In the genomic region with DNA sequence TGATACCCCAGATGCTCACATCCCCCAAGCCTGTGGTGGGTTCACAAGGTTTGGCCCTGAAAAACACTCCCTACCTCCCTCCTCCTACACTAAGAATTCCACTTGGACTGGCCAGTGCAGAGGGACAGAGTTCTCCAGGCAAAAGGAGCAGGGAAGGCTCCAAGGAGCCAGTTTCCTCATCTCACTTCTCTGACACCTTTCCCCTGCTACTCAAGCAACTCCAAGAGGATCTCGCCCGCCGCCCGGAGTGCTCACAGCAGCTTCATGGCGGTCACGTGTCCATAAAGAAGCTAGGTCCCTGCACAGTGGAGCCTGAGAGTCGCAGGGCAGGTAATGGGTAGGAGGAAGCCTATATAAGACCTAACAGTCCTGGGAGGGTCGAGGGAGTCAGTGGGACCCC, we compare ENCODE assay signal across 13 mouse cellular contexts. TPM values are rescaled to one million over a fixed set of nuclear protein-coding genes. Genes with fewer than 3 reads are reported as not detected.
A peak's percentile ranks its signal among the peaks of the same experiment; 100 is the strongest.
DNase-seq lines count a peak whose midpoint lies in the region; ATAC-seq and TF ChIP-seq lines count a peak whose summit lies in the region.
"Had no signal": no experiment of that assay in that cellular context is flagged by ENCODE, and none has a peak within 500 bp of the region (broad histone marks: within the 10 kb centered on the region; RNA-seq: fewer than 3 reads in every experiment).

No protein-coding gene starts in this region.

- H3K9me3 ChIP-seq in forebrain, embryonic 13.5 days (replicated peaks): no peaks in the 10 kb centered on the region
- no peaks in the 10 kb centered on the region for H3K9me3 ChIP-seq in forebrain, embryonic 12.5 days
- no peaks in the 10 kb centered on the region for H3K9me3 ChIP-seq in hindbrain, embryonic 13.5 days
- H3K9me3 ChIP-seq in hindbrain, postnatal 0 days (ENCODE audit: low read length): no peaks in the 10 kb centered on the region
- no peaks in the 10 kb centered on the region for H3K9me3 ChIP-seq in lung, embryonic 15.5 days
- H3K9me3 ChIP-seq: embryonic facial prominence, embryonic 12.5 days had no signal

- H3K27ac ChIP-seq in forebrain, embryonic 13.5 days: peak overlapping the region; percentile 79
- no peak overlapping the region for H3K27ac ChIP-seq in forebrain, embryonic 12.5 days
- peak overlapping the region; percentile 35; the same call in 1 of the 2 replicates for H3K27ac ChIP-seq in hindbrain, embryonic 13.5 days
- H3K27ac ChIP-seq in hindbrain, postnatal 0 days: no peak overlapping the region
- peak overlapping the region; percentile 90 for H3K27ac ChIP-seq in lung, embryonic 15.5 days
- 0 out of 2 replicates have a peak overlapping the region, but pooled peaks have one; percentile 3 for H3K27ac ChIP-seq in olfactory bulb, adult 2 months (ENCODE audit: insufficient read depth, low read depth, low read length)
- H3K27ac ChIP-seq: macrophage had no signal

- no peak for ATAC-seq in forebrain, embryonic 13.5 days
- no peak for ATAC-seq in forebrain, embryonic 12.5 days (ENCODE audit: low FRiP score)
- ATAC-seq in hindbrain, embryonic 13.5 days (ENCODE audit: low FRiP score): no peak
- no peak for ATAC-seq in hindbrain, postnatal 0 days
- peak; percentile 22; the same call in 1 of the 2 replicates for ATAC-seq in lung, embryonic 15.5 days (ENCODE audit: borderline replicate concordance, extremely low read depth, low FRiP score, low TSS enrichment)
- no peak for ATAC-seq in inflammation-experienced regulatory T-cells, adult 6 months

- TF ChIP-seq CTCF in hindbrain, postnatal 0 days (IDR thresholded peaks at IDR 0.05; ENCODE audit: low read depth): no peak
- no peak for TF ChIP-seq CTCF in lung, adult 2 months (IDR thresholded peaks at IDR 0.05; ENCODE audit: insufficient read depth, low read length)
- no peak for TF ChIP-seq CTCF in olfactory bulb, adult 2 months (IDR thresholded peaks at IDR 0.05; ENCODE audit: insufficient read depth, low read depth, low read length)

- no peak for TF ChIP-seq POLR2A in lung, adult 2 months (IDR thresholded peaks at IDR 0.05; ENCODE audit: borderline replicate concordance, extremely low read depth, low read depth, low read length)
- TF ChIP-seq POLR2A in olfactory bulb, adult 2 months (IDR thresholded peaks at IDR 0.05; ENCODE audit: insufficient read depth, low read depth, low read length): no peak

- H3K36me3 ChIP-seq in forebrain, embryonic 13.5 days (ENCODE audit: poor library complexity, severe bottlenecking): peaks cover 40% of the 10 kb centered on the region
- H3K36me3 ChIP-seq in forebrain, embryonic 12.5 days (replicated peaks): peaks cover 24% of the 10 kb centered on the region
- H3K36me3 ChIP-seq in hindbrain, embryonic 13.5 days: peaks cover 50% of the 10 kb centered on the region
- 0 out of 2 replicates have a peak, but pooled peaks cover 8% of the 10 kb centered on the region for H3K36me3 ChIP-seq in hindbrain, postnatal 0 days (ENCODE audit: insufficient read depth, low read length)
- no peaks in the 10 kb centered on the region for H3K36me3 ChIP-seq in lung, embryonic 15.5 days

- no peak for DNase-seq in hindbrain, postnatal 0 days (ENCODE audit: low spot score)
- DNase-seq in lung, adult 2 months: no peak
- DNase-seq: cerebellum, postnatal 10 days; kidney, postnatal 4 days; right cerebral cortex, postnatal 14 days had no signal

- WGBS in forebrain, embryonic 13.5 days: 92% methylated on average over 8 of the region's 8 CpGs
- 85% methylated on average over 8 of the region's 8 CpGs for WGBS in forebrain, embryonic 12.5 days
- WGBS in hindbrain, embryonic 13.5 days: 90% methylated on average over 8 of the region's 8 CpGs
- 82% methylated on average over 8 of the region's 8 CpGs for WGBS in hindbrain, postnatal 0 days
- WGBS in lung, embryonic 15.5 days: 62% methylated on average over 8 of the region's 8 CpGs
- 63% methylated on average over 8 of the region's 8 CpGs for WGBS in lung, adult 2 months
- 88% methylated on average over 8 of the region's 8 CpGs for WGBS in olfactory bulb, adult 2 months

- no peak overlapping the region for H3K4me3 ChIP-seq in forebrain, embryonic 13.5 days
- no peak overlapping the region for H3K4me3 ChIP-seq in forebrain, embryonic 12.5 days (replicated peaks)
- H3K4me3 ChIP-seq in hindbrain, embryonic 13.5 days: no peak overlapping the region
- no peak overlapping the region for H3K4me3 ChIP-seq in hindbrain, postnatal 0 days (ENCODE audit: low read length)
- H3K4me3 ChIP-seq in lung, embryonic 15.5 days: no peak overlapping the region
- no peak overlapping the region for H3K4me3 ChIP-seq in lung, adult 2 months (replicated peaks; ENCODE audit: extremely low read depth, low read depth, low read length)
- H3K4me3 ChIP-seq in olfactory bulb, adult 2 months (ENCODE audit: insufficient read depth, low read depth, low read length): no peak overlapping the region
- H3K4me3 ChIP-seq: embryonic facial prominence, embryonic 12.5 days had no signal

- 0 out of 2 replicates have a peak overlapping the region, but pooled peaks have one; percentile 30 for H3K9ac ChIP-seq in forebrain, embryonic 13.5 days
- H3K9ac ChIP-seq in forebrain, embryonic 12.5 days: no peak overlapping the region
- no peak overlapping the region for H3K9ac ChIP-seq in hindbrain, embryonic 13.5 days
- H3K9ac ChIP-seq in hindbrain, postnatal 0 days (replicated peaks; ENCODE audit: low read length): no peak overlapping the region
- H3K9ac ChIP-seq in lung, embryonic 15.5 days: no peak overlapping the region
- H3K9ac ChIP-seq: embryonic facial prominence, embryonic 12.5 days had no signal

- no peak overlapping the region for H3K4me2 ChIP-seq in forebrain, embryonic 13.5 days
- no peak overlapping the region for H3K4me2 ChIP-seq in forebrain, embryonic 12.5 days
- no peak overlapping the region for H3K4me2 ChIP-seq in hindbrain, embryonic 13.5 days
- no peak overlapping the region for H3K4me2 ChIP-seq in hindbrain, postnatal 0 days (ENCODE audit: low read depth, low read length)
- H3K4me2 ChIP-seq in lung, embryonic 15.5 days: no peak overlapping the region
- H3K4me2 ChIP-seq: embryonic facial prominence, embryonic 12.5 days had no signal

- peaks cover 31% of the 10 kb centered on the region for H3K4me1 ChIP-seq in forebrain, embryonic 13.5 days
- no peaks in the 10 kb centered on the region for H3K4me1 ChIP-seq in forebrain, embryonic 12.5 days
- peaks cover 22% of the 10 kb centered on the region for H3K4me1 ChIP-seq in hindbrain, embryonic 13.5 days (replicated peaks)
- 0 out of 2 replicates have a peak, but pooled peaks cover 3% of the 10 kb centered on the region for H3K4me1 ChIP-seq in hindbrain, postnatal 0 days (ENCODE audit: insufficient read depth, low read length)
- H3K4me1 ChIP-seq in lung, embryonic 15.5 days: peaks cover 48% of the 10 kb centered on the region
- no peaks in the 10 kb centered on the region for H3K4me1 ChIP-seq in lung, adult 2 months (ENCODE audit: control insufficient read depth, insufficient read depth, low read length)
- H3K4me1 ChIP-seq in olfactory bulb, adult 2 months (ENCODE audit: control insufficient read depth, insufficient read depth, low read length): peaks cover 12% of the 10 kb centered on the region

- no peaks in the 10 kb centered on the region for H3K27me3 ChIP-seq in forebrain, embryonic 13.5 days
- H3K27me3 ChIP-seq in forebrain, embryonic 12.5 days: no peaks in the 10 kb centered on the region
- no peaks in the 10 kb centered on the region for H3K27me3 ChIP-seq in hindbrain, embryonic 13.5 days
- H3K27me3 ChIP-seq in hindbrain, postnatal 0 days (ENCODE audit: insufficient read depth, low read length): no peaks in the 10 kb centered on the region
- no peaks in the 10 kb centered on the region for H3K27me3 ChIP-seq in lung, embryonic 15.5 days
- H3K27me3 ChIP-seq: embryonic facial prominence, embryonic 12.5 days had no signal

RNA-seq across cellular contexts. Expression of gene Pygb, which starts 14.5 kb away (rescaled TPM):
- 81.0 and 84.5 TPM in 2 replicates for polyA plus RNA-seq in forebrain, embryonic 13.5 days (2015; fragmentation: Nextera tagmentation; extraction: Ambion mirVana)
- polyA plus RNA-seq in forebrain, embryonic 12.5 days (2016; fragmentation: Nextera tagmentation; extraction: Ambion mirVana): 81.6 and 86.3 TPM in 2 replicates
- 89.3 and 94.9 TPM in 2 replicates for polyA plus RNA-seq in hindbrain, embryonic 13.5 days (2015; fragmentation: Nextera tagmentation; extraction: Ambion mirVana)
- 302 and 317 TPM in 2 replicates for total RNA-seq in hindbrain, postnatal 0 days (2014; rRNA removed)
- 160 and 169 TPM in 2 replicates for polyA plus RNA-seq in hindbrain, postnatal 0 days (2015; fragmentation: Nextera tagmentation; extraction: Ambion mirVana)
- polyA plus RNA-seq in lung, embryonic 15.5 days (2015; fragmentation: Nextera tagmentation; extraction: Ambion mirVana): 88.9 and 91.7 TPM in 2 replicates
- 52.1 and 56.4 TPM in 2 replicates for polyA plus RNA-seq in lung, adult 2 months (2012; rRNA removed)
- polyA plus RNA-seq in olfactory bulb, adult 2 months (2012; ENCODE audit: insufficient read depth, insufficient read length, low replicate concordance, missing spikeins): not detected in 2 replicates
- 10 to 100 TPM; 45.0 to 48.4 (median 46.1) TPM for polyA plus RNA-seq in inflammation-experienced regulatory T-cells, adult 6 months (2017; shearing (Covaris generic))

RNA-seq across cellular contexts. Expression of gene Entpd6, which starts 23.2 kb away (rescaled TPM):
- 30.9 and 37.3 TPM in 2 replicates for polyA plus RNA-seq in forebrain, embryonic 13.5 days (2015; fragmentation: Nextera tagmentation; extraction: Ambion mirVana)
- polyA plus RNA-seq in forebrain, embryonic 12.5 days (2016; fragmentation: Nextera tagmentation; extraction: Ambion mirVana): 29.5 and 29.6 TPM in 2 replicates
- 49.1 and 55.8 TPM in 2 replicates for polyA plus RNA-seq in hindbrain, embryonic 13.5 days (2015; fragmentation: Nextera tagmentation; extraction: Ambion mirVana)
- total RNA-seq in hindbrain, postnatal 0 days (2014; rRNA removed): 91.4 and 97.1 TPM in 2 replicates
- polyA plus RNA-seq in hindbrain, postnatal 0 days (2015; fragmentation: Nextera tagmentation; extraction: Ambion mirVana): 76.8 and 79.5 TPM in 2 replicates
- polyA plus RNA-seq in lung, embryonic 15.5 days (2015; fragmentation: Nextera tagmentation; extraction: Ambion mirVana): 33.4 and 35.5 TPM in 2 replicates
- 13.7 and 14.7 TPM in 2 replicates for polyA plus RNA-seq in lung, adult 2 months (2012; rRNA removed)
- polyA plus RNA-seq in olfactory bulb, adult 2 months (2012; ENCODE audit: insufficient read depth, insufficient read length, low replicate concordance, missing spikeins): not detected in 2 replicates
- 10 to 100 TPM; 20.2 to 37.4 (median 35.8) TPM for polyA plus RNA-seq in inflammation-experienced regulatory T-cells, adult 6 months (2017; shearing (Covaris generic))

Comparison
In these comparisons a context has a peak if more than half of its experiments do, and no peak if none do; other contexts are left out.
1. H3K27ac ChIP-seq: peak in forebrain, embryonic 13.5 days (single experiment), hindbrain, embryonic 13.5 days (single experiment), lung, embryonic 15.5 days (single experiment) and olfactory bulb, adult 2 months (single experiment); none in forebrain, embryonic 12.5 days (single experiment) and hindbrain, postnatal 0 days (single experiment).
2. RNA of gene Pygb, which starts 14.5 kb away (polyA plus RNA-seq): 160 to 169 TPM in hindbrain, postnatal 0 days, 89.3 to 94.9 TPM in hindbrain, embryonic 13.5 days, 88.9 to 91.7 TPM in lung, embryonic 15.5 days, 81.6 to 86.3 TPM in forebrain, embryonic 12.5 days, 81.0 to 84.5 TPM in forebrain, embryonic 13.5 days, 52.1 to 56.4 TPM in lung, adult 2 months and 45.0 to 48.4 TPM in inflammation-experienced regulatory T-cells, adult 6 months; not detected in olfactory bulb, adult 2 months; every median in the first group is over 10 times any median in the second.